Mouse (Mus musculus) layer of hippocampus, adult 11-12 months (tissue): ENCODE results near the gene Plin5.

Source experiments
- DNase-seq: peaks from one replicate; pipeline ENCODE4 v3.0.0; 2022; ENCODE audit warnings: low spot score

Gene Plin5

GRCm38 (mm10) chr17:56117251-56117710 lies at the start of gene Plin5:
Plin5 (minus strand) TSS chr17:56117596.
- DNase-seq, result peak; percentile 52

GRCm38 (mm10) chr17:56165671-56166070 lies 48.3 kb upstream of the Plin5 start:
- no peak for DNase-seq

DNA sequence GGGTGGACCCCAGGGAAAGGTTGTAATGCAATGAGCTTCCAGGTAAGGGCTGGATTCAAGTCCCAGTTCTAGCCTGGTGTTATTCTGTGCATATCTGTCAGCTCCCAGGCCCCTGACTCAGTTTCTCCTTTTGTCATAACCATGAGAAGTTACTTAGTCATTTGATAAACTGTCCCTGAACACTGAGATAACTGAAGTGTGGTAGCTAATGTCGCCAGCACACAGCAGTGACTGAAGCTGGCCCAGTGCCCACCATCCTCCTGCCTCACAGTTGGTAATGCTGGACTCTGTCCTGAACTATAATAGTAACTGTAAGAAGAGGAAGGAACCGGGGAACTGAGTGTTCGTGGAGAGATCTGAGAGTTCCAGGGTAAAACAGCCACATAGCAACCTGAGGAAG lies 47.1 kb upstream of the Plin5 start:
- no peak for DNase-seq

- DNase-seq, result no peak
Observed at GRCm38 (mm10) chr17:56163523-56164102, 46.2 kb upstream of the Plin5 start.

GRCm38 (mm10) chr17:56162231-56162774 lies 44.9 kb upstream of the Plin5 start, which contains the start of gene Tnfaip8l1:
Tnfaip8l1 (plus strand) TSS chr17:56162477.
- DNase-seq, result peak; percentile 96

DNA sequence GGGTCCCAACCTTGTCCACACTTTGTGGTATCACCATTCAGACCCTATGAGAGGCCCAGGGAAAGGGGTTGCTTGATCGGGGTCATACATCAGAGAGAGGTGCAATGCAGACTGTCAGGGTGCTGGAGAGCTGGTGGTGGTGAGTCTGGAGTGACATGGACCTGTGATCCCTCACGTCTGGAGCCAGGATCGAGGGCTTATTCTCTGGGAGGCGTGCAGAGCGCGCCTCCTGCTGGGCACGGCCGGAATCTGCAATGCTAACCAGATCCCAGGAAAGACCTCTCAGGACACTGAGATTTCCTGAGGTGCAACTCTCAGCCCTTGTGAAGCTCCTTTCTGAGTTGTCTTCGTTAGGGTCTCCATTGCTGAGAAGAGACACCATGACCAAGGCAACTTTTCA lies 42.3 kb upstream of the Plin5 start:
- peak; percentile 71 for DNase-seq

DNA sequence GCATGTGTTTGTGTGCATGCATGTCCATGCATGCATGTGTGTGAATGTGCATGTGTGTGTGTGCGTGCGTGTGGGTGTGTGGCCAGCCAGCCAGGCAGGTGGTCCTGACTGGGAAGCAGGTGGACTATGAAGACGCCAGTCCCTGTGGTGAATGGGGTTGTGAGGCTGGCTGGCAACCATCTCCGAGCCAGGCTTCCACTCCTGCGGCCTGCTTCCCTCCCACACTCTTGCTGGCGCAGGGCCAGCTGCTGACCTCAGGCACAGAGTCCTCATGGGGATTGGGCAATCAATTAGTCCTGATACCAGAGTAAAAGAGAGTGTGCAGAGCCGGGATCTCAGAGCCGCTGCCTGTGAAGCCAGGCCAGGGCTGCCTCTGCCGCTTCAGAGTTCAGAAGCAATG lies 36.2 kb upstream of the Plin5 start:
- peak; percentile 63 for DNase-seq

DNA sequence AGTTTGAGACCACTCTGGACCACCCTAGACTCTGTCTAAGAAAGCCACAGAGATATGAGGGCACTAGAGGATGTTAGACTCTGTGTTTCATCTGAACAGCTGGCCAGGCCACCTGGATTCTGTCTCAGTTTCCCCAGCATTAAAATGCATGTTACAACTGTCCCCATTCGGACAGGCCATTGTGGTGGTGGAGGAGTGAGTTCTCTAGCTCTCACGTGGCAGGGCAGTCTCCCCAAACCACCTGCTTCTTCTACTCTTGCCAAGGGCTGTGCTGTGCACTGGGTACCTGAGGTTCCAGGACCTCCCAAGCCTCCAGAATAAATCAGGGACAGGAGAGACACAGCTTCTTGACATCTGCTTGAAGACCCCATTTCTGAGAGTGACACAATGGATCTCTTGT lies 32.5 kb upstream of the Plin5 start:
- DNase-seq, result no peak

DNA sequence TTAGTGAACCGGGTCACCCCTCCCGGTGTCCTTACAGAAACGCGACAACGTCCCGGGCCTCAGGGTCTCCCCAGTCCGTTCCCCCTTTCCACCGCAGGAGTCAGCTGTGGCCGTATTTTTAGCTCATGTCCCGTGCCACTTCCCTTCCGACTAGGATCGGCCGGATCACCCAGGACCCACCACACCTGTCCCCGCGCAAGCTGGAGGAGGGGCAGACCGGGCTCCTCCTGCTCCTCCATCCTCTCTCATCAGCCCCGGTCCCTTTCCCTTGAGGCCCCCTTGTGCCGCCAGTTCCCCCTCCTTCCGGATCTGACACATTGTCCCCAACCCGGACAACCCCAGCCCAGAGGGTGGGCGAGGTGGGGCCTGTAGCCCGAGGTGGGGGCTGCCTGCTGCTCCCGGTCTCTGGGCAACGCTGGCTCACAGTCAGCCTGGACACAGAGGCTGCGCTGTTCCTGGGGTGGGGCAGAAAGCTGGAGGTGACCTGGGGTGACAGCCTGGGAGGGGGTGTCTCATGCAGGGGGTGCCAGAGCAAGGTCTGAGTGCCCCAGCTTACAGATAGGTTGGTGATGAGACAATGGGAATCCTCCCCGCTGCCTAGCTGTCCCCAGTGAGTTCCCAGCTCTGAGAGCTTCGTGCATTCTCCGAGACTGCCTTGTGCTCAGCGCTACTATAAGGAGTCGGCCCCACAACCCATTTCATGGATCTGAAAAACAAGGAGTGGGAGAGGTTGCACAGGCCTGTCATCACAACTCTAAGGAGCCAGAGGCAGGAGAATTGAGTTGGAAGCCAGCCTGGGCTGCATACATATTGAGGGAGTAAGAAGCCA lies 31.6 kb upstream of the Plin5 start:
- DNase-seq, result no peak

DNA sequence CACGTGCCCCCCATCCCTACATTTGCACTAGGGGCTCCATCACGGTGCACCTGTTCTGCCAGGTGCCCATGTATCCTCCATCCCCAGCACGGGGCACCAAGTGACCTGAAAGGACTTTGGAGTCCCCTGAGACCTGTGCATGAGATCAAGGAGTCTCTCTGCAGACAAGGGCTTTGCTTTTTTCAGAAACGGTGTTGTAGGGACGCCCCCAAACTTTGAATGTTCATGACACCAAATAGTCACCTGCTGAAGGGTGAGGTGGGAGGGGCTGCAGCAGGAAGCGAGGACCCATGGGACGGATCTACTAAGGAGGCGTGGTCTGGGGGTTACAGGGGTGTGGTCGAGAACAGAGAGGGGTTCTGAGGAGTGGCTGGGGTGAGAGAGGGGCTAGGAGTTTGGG lies 30.9 kb upstream of the Plin5 start:
- DNase-seq, result no peak

DNA sequence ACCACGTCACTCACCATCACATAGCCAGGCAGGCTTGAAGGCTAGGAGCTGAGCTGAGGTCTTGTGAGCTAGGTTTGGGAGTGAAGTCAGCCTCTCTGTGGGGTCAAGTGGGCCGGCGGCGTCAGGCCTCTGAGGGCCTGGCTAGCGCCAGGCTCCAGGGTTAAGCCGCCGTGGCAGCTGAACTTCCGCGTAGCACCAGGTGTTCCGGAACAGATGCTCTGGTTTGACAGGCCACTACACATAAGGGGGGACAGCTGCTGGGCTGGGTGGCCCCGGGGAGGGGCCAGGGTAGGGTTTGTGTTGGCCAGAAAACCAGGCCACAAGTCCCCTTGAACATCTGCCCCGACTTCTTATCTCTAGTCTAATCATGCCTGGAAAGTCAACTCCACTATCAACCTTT lies 30.0 kb upstream of the Plin5 start:
- DNase-seq, result no peak

DNA sequence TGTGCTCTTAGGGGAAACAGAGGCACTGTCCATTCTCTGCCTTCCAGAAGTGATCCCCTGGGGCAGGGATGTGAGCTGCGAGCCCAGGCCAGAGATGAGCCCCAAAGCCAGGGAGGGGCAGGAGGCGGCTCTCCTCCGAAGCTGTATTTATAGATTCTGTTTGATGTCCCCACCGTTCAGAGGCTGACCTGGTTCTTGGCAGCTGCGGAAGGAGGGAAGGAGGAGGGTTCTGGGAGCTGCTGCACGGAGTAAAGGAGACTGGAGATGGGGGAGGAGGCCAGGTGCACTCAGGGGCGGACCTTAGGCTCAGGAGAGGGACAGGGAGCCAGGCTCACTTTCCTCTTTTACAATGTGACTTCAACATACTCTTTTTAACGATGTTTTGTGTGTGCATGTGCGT lies 28.7 kb upstream of the Plin5 start:
- no peak for DNase-seq

- DNase-seq, result no peak
Observed at GRCm38 (mm10) chr17:56144546-56144945, 27.1 kb upstream of the Plin5 start.

GRCm38 (mm10) chr17:56141702-56142605 lies 24.6 kb upstream of the Plin5 start:
- DNase-seq, result peak; percentile 63

DNA sequence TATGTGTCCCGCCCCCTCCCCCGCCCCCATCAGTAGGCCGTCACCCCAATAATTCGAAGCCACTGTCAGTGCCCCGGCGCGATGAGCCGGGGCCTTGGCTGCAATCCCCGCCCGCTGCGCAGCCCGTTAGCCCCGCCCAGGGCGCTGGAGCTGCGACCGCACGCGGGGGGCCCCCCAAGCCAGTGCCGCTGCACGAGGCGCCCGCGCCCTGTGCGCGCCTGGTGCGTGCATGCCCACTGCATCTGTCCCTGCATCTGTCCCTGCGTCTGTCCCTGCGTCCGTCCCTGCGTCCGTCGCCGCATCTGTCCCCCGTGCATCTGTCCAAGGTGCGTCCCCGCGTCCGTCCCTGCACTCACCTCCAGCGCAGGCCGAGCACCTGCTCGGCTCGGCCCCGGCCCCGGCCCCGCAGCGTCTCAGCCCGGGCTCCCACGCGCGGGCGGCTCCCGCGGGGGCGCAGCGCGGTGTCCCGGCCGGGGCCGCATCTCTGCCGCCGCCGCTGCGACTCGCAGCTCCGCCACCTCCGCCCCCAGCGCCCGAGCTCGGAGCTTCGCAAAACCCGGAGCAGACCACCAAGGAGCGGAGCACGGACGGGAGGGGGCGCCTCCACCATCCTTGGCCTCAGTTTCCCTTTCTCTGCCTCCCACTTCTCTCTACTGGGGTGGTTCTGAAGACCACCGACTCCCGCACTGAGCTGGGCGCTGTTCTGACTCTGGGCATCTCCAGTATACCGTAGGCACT lies 22.6 kb upstream of the Plin5 start, which contains the start of gene Sema6b:
Gene Sema6b, minus strand, starts transcription at position 486 of the 738 bp plus-strand sequence.
- peak; percentile 68 for DNase-seq

DNA sequence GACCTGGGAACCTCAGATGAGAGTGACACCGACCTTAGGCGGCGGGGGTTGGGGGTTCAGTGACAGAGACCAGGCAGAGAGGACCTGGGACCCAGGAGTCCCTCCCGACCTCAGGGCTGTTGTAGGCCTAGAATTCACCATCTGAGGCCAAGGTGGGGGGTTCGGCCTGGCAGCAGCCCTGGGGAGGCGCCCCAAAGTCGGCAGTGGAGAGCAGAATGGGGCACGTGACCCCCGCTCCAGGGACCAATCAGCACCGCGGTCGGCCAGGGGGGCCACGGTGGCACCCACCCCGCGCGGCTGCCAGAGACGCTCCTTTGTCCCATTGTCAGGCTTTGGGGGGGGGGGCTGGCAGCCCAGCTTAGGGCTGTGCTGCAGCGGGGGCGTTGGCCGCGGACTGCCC lies 22.0 kb upstream of the Plin5 start:
- DNase-seq, result peak; percentile 53

- DNase-seq, result no peak
Observed at GRCm38 (mm10) chr17:56137839-56138613, 20.6 kb upstream of the Plin5 start.

DNA sequence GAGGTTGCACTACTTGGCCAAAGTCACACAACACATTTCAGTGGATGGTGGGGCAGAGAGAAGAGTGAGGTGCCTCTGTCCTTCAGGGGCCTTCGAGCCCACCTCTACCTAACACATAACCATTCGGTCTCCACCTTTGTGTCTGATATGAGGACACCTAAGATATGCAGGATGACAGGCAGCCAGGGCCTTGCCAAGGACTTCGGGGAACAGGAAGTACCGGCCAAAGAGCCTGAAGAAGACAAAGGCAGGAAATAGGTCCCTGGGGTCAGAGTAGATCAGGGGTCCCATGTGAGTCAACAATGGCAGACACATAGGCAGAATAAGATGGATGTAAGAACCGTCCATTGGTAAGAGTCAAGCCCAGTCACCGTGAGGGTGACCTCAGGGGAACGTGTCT lies 19.2 kb upstream of the Plin5 start:
- no peak for DNase-seq

DNA sequence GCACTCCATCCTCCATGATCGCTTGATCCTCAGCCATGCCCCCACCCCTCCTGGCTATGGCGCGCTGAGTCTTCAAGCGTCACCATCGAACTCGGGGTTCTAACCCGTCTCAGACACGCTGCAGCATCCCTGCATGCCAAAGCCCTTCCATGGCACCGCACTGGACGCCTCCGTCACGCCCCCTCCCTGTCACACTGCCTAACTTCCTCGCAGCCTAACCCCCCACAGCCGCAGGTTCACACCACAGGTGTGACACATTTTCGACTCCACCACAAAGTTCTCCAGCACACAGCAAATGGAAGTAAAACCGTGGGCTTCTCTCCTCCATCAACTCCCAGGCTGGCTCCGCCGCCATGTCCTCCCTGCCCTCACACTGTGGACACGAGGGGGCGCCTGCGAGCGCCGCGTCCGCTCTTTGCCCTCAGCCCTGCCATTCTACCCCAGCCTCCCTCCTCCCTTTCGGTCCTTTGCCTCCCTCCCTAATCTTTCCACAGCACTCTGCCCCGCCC lies 17.1 kb upstream of the Plin5 start:
- DNase-seq, result peak; percentile 62
